Mouse (Mus musculus): Measurements from ENCODE around the gene Ackr2.

DNA sequence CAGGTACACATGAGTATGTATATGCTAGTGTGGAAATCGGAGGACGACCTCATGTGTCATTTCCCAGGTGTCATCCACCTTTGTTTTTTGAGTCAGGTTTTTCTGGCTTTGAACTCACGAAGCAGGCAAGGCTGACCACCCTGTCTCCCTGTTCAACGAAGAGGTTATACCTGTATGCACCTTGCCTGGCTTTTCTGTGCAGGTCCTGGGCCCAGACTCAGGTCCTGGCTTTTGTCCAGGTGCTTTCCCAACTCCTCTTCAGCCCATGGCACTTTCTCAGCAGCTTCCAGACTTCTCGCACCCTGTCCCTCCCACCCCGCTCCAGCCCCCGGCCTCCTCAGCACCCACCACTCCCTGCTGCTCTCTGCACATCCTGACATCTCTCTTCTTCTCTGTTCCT lies 13.0 kb downstream of the Ackr2 start:
- TF ChIP-seq CTCF (conservative IDR thresholded peaks at IDR 0.05; ENCODE audit: low read length) (no peak), NANOG (IDR thresholded peaks at IDR 0.05; ENCODE audit: borderline replicate concordance, low read length) (no peak)
